Mouse (Mus musculus): ENCODE measurements around the gene 4930579F01Rik. TPM values are rescaled to one million over a fixed set of nuclear protein-coding genes. Genes with fewer than 3 reads are reported as not detected.

4930579F01Rik gene
- polyA plus RNA-seq, 2 experiments: 0.04 to 0.19 TPM

GRCm38 (mm10) chr3:138217631-138218264 lies 24.1 kb upstream of the 4930579F01Rik start, which contains the start of gene Adh7:
Gene Adh7, plus strand, starts transcription at chr3:138217760.
- Histone ChIP-seq H3K27me3 (ENCODE audit: control insufficient read depth, insufficient read depth, low read length) (no peaks in the 10 kb centered on the region), H3K36me3 (ENCODE audit: control insufficient read depth, insufficient read depth, low read length) (no peaks in the 10 kb centered on the region), H3K27ac (replicated peaks; ENCODE audit: low read depth, low read length) (0 out of 2 replicates have a peak within 1 kb of the TSS, but pooled peaks have one; percentile 27), H3K9me3 (ENCODE audit: control insufficient read depth, low read length) (0 out of 2 replicates have a peak, but pooled peaks cover 3% of the 10 kb centered on the region), H3K4me3 (replicated peaks; ENCODE audit: low read length) (no peak within 1 kb of the TSS), H3K4me1 (ENCODE audit: control insufficient read depth, insufficient read depth, low read length) (no peaks in the 10 kb centered on the region), H3K4me2 (replicated peaks; ENCODE audit: low read depth, low read length, severe bottlenecking) (no peak within 1 kb of the TSS), H3K9ac (ENCODE audit: low read depth, low read length, severe bottlenecking) (no peak within 1 kb of the TSS)
- peak; percentile 42 for DNase-seq (ENCODE audit: low spot score)
- no peak for TF ChIP-seq POLR2A (IDR thresholded peaks at IDR 0.05; ENCODE audit: borderline replicate concordance, extremely low read depth, insufficient read depth, insufficient read length)
- ATAC-seq (ENCODE audit: low FRiP score, low read depth): no peak
- WGBS: 56% methylated on average over 10 of the region's 10 CpGs

GRCm38 (mm10) chr3:138216091-138216490 lies 22.5 kb upstream of the 4930579F01Rik start:
- no peak for TF ChIP-seq POLR2A (IDR thresholded peaks at IDR 0.05; ENCODE audit: borderline replicate concordance, extremely low read depth, insufficient read depth, insufficient read length)
- no peak overlapping the region for H3K4me2 ChIP-seq (replicated peaks; ENCODE audit: low read depth, low read length, severe bottlenecking)
- 80% methylated on average over 8 of the region's 8 CpGs for WGBS
- H3K4me1 ChIP-seq (ENCODE audit: control insufficient read depth, insufficient read depth, low read length): no peaks in the 10 kb centered on the region
- no peak overlapping the region for H3K9ac ChIP-seq (ENCODE audit: low read depth, low read length, severe bottlenecking)
- no peaks in the 10 kb centered on the region for H3K36me3 ChIP-seq (ENCODE audit: control insufficient read depth, insufficient read depth, low read length)
- no peak for ATAC-seq (ENCODE audit: low FRiP score, low read depth)
- H3K9me3 ChIP-seq (ENCODE audit: control insufficient read depth, low read length): 0 out of 2 replicates have a peak, but pooled peaks cover 3% of the 10 kb centered on the region
- no peak overlapping the region for H3K27ac ChIP-seq (replicated peaks; ENCODE audit: low read depth, low read length)
- no peak overlapping the region for H3K4me3 ChIP-seq (replicated peaks; ENCODE audit: low read length)
- no peak for DNase-seq (ENCODE audit: low spot score)
- no peaks in the 10 kb centered on the region for H3K27me3 ChIP-seq (ENCODE audit: control insufficient read depth, insufficient read depth, low read length)

- H3K9me3 ChIP-seq (ENCODE audit: control insufficient read depth, low read length): 0 out of 2 replicates have a peak, but pooled peaks cover 3% of the 10 kb centered on the region
- no peaks in the 10 kb centered on the region for H3K4me1 ChIP-seq (ENCODE audit: control insufficient read depth, insufficient read depth, low read length)
- TF ChIP-seq POLR2A (IDR thresholded peaks at IDR 0.05; ENCODE audit: borderline replicate concordance, extremely low read depth, insufficient read depth, insufficient read length): no peak
- H3K4me3 ChIP-seq (replicated peaks; ENCODE audit: low read length): no peak overlapping the region
- no peak overlapping the region for H3K4me2 ChIP-seq (replicated peaks; ENCODE audit: low read depth, low read length, severe bottlenecking)
- no peaks in the 10 kb centered on the region for H3K27me3 ChIP-seq (ENCODE audit: control insufficient read depth, insufficient read depth, low read length)
- no peaks in the 10 kb centered on the region for H3K36me3 ChIP-seq (ENCODE audit: control insufficient read depth, insufficient read depth, low read length)
- 59% methylated on average over 11 of the region's 11 CpGs for WGBS
- H3K27ac ChIP-seq (replicated peaks; ENCODE audit: low read depth, low read length): no peak overlapping the region
- ATAC-seq (ENCODE audit: low FRiP score, low read depth) (peak; percentile 53; the same call in 1 of the 2 replicates), DNase-seq (ENCODE audit: low spot score) (no peak)
- H3K9ac ChIP-seq (ENCODE audit: low read depth, low read length, severe bottlenecking): no peak overlapping the region
These were observed 21.9 kb upstream of the 4930579F01Rik start for GRCm38 (mm10) chr3:138215395-138215989.

DNA sequence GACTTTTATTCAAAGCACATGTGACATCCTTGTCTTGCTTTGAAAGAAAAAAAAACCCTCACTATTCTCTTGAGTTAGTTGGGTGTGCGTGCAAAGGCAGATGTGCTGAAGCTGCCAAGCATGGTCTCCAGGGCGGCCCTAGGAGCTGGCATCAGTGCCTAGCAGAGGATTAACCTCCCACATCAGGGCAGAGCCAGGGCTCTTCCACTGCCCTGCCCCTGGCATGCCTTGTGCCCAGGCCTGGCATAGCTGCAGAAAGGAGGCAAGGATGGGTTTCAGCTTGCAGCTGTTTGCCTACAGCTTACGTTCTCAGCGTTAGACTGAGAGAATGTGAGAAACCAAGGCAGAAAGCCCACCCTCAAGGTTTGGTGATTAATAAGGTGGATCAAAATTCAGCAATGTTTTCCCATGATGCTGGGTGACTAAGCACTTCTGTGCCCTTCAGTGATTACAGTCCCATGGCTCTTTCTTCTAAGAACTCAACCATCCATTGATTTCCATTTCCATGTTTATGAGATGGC lies 18.9 kb upstream of the 4930579F01Rik start:
- WGBS: 87% methylated on average over 4 of the region's 4 CpGs

DNA sequence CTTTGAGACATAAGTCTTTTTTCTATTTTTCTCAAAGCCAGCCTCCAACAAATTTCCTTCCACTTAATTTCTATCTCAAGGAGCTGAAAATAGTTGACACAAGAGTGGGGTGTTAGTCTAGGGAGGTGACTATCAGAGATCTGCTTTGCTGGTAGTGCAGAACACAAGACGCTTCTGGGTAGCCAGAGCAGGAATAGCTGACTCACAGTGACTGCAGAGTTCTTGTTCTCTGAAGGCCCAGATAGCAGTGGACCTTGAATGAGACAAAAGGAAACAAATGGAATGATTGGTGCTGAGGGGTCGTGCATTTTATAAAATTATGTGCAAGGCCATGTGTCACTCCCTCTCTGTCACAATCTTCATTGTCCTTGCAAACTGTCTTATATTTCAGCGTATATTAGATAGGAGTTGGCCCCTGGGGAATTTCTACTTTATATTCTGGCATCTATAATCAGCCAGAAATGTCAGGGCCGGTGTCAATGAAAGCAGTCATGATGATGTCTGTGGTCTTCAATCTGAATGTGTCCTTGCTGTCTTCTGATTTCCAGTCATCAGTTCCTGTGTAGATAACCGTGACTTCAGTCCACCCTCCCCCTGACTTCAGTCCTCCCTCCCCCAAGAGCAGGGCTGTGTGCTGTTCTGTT lies 16.9 kb upstream of the 4930579F01Rik start:
- Histone ChIP-seq H3K4me2 (replicated peaks; ENCODE audit: low read depth, low read length, severe bottlenecking) (no peak overlapping the region), H3K4me3 (replicated peaks; ENCODE audit: low read length) (no peak overlapping the region), H3K27ac (replicated peaks; ENCODE audit: low read depth, low read length) (no peak overlapping the region), H3K36me3 (ENCODE audit: control insufficient read depth, insufficient read depth, low read length) (no peaks in the 10 kb centered on the region), H3K27me3 (ENCODE audit: control insufficient read depth, insufficient read depth, low read length) (no peaks in the 10 kb centered on the region), H3K9me3 (ENCODE audit: control insufficient read depth, low read length) (0 out of 2 replicates have a peak, but pooled peaks cover 3% of the 10 kb centered on the region), H3K4me1 (ENCODE audit: control insufficient read depth, insufficient read depth, low read length) (no peaks in the 10 kb centered on the region), H3K9ac (ENCODE audit: low read depth, low read length, severe bottlenecking) (no peak overlapping the region)
- ATAC-seq (ENCODE audit: low FRiP score, low read depth) (no peak), DNase-seq (ENCODE audit: low spot score) (no peak)
- no peak for TF ChIP-seq POLR2A (IDR thresholded peaks at IDR 0.05; ENCODE audit: borderline replicate concordance, extremely low read depth, insufficient read depth, insufficient read length)
- 89% methylated on average over 5 of the region's 5 CpGs for WGBS

More for the DNA sequence above, 18.9 kb upstream of the 4930579F01Rik start:
- Histone ChIP-seq H3K9ac (ENCODE audit: low read depth, low read length, severe bottlenecking) (no peak overlapping the region), H3K36me3 (ENCODE audit: control insufficient read depth, insufficient read depth, low read length) (no peaks in the 10 kb centered on the region), H3K4me1 (ENCODE audit: control insufficient read depth, insufficient read depth, low read length) (no peaks in the 10 kb centered on the region), H3K27me3 (ENCODE audit: control insufficient read depth, insufficient read depth, low read length) (no peaks in the 10 kb centered on the region), H3K9me3 (ENCODE audit: control insufficient read depth, low read length) (0 out of 2 replicates have a peak, but pooled peaks cover 3% of the 10 kb centered on the region), H3K4me3 (replicated peaks; ENCODE audit: low read length) (no peak overlapping the region), H3K4me2 (replicated peaks; ENCODE audit: low read depth, low read length, severe bottlenecking) (no peak overlapping the region), H3K27ac (replicated peaks; ENCODE audit: low read depth, low read length) (no peak overlapping the region)
- DNase-seq (ENCODE audit: low spot score) (no peak), ATAC-seq (ENCODE audit: low FRiP score, low read depth) (no peak)
- no peak for TF ChIP-seq POLR2A (IDR thresholded peaks at IDR 0.05; ENCODE audit: borderline replicate concordance, extremely low read depth, insufficient read depth, insufficient read length)

All from limb, embryonic 14.5 days (tissue).